Mouse (Mus musculus) liver, postnatal 0 days (tissue): Measurements from ENCODE around the gene Lmo2. TPM values are rescaled to one million over a fixed set of nuclear protein-coding genes. Genes with fewer than 3 reads are reported as not detected.
A peak's percentile ranks its signal among the peaks of the same experiment; 100 is the strongest.

Experiments
- ATAC-seq: fragments of 200-750 bp; cut with Nextera tagmentation; 2 replicates; pipeline ENCODE4 v1.8.0; 2017; ENCODE audit warnings: mild to moderate bottlenecking, moderate library complexity
- DNase-seq: peaks from one replicate; pipeline ENCODE4 v3.0.0-alpha.2; 2016
- H3K27ac ChIP-seq: fragments of 300-500 bp; sonication (generic); 2 replicates; pipeline ENCODE4 v1.5.1; 2014; ENCODE audit warnings: antibody characterized with exemption, moderate library complexity, mild to moderate bottlenecking, low read depth
- H3K27me3 ChIP-seq: fragments of 300-500 bp; sonication (generic); 2 replicates; pipeline ENCODE4 v1.6.1; 2014; ENCODE audit warnings: low read length, control low read depth, mixed read lengths; ENCODE audit not compliant: insufficient read depth
- H3K36me3 ChIP-seq: fragments of 300-500 bp; sonication (generic); replicated peaks from 2 replicates; pipeline ENCODE4 v1.6.1; 2014; ENCODE audit warnings: mild to moderate bottlenecking, control low read depth, low read length, moderate library complexity, mixed read lengths; ENCODE audit not compliant: insufficient read depth
- H3K4me1 ChIP-seq: fragments of 300-500 bp; sonication (generic); 2 replicates; pipeline ENCODE4 v1.6.1; 2014; ENCODE audit warnings: antibody characterized with exemption, mild to moderate bottlenecking, control low read depth; ENCODE audit not compliant: insufficient read depth
- H3K4me2 ChIP-seq: fragments of 300-500 bp; sonication (generic); 2 replicates; pipeline ENCODE4 v1.6.1; 2014; ENCODE audit warnings: low read depth, mild to moderate bottlenecking, low read length, moderate library complexity, mixed read lengths
- H3K4me3 ChIP-seq: fragments of 300-500 bp; sonication (generic); 2 replicates; pipeline ENCODE4 v1.5.1; 2014; ENCODE audit warnings: low read depth, low read length
- H3K9ac ChIP-seq: fragments of 300-500 bp; sonication (generic); replicated peaks from 2 replicates; pipeline ENCODE4 v1.6.1; 2014; ENCODE audit warnings: mild to moderate bottlenecking, moderate library complexity
- H3K9me3 ChIP-seq: fragments of 300-500 bp; sonication (generic); 2 replicates; pipeline ENCODE4 v1.6.1; 2016; ENCODE audit warnings: mild to moderate bottlenecking, control low read depth, low read length, mixed read lengths
- CTCF ChIP-seq: sonication (generic); IDR thresholded peaks from 2 replicates; pipeline ENCODE4 v1.5.1; 2016; ENCODE audit warnings: antibody characterized with exemption, low read depth
- EP300 ChIP-seq: IDR thresholded peaks from 2 replicates; pipeline ENCODE4 v1.6.1; 2016; ENCODE audit warnings: antibody characterized with exemption, low read depth, mild to moderate bottlenecking
- WGBS: fragments of 180-500 bp; shearing (Covaris S2); extraction: QIAGEN DNeasy Blood & Tissue Kit; methylation state at CpG from one replicate; pipeline ENCODE4 v1.1.7; 2014; ENCODE audit not compliant: insufficient replicate concordance; 5-methylcytosine and 5-hydroxymethylcytosine counted together
- polyA plus RNA-seq: library from polyadenylated mRNA; unstranded; fragments of >200 nt; fragmentation: Nextera tagmentation; extraction: Ambion mirVana; gene quantifications from 2 replicates; pipeline ENCODE4 v1.2.1, GENCODE M21; 2015

Gene Lmo2
- 58.8 and 63.7 TPM in 2 replicates for polyA plus RNA-seq

GRCm38 (mm10) chr2:103957649-103958546 lies at the start of gene Lmo2:
Gene Lmo2 (plus strand): TSS chr2:103957986.
- Histone ChIP-seq H3K4me3 (peak within 1 kb of the TSS; percentile 53), H3K9me3 (no peaks in the 10 kb centered on the region), H3K4me1 (peaks cover 25% of the 10 kb centered on the region), H3K27me3 (no peaks in the 10 kb centered on the region), H3K27ac (peak within 1 kb of the TSS; percentile 94), H3K36me3 (peaks cover 4% of the 10 kb centered on the region; the same call in 1 of the 2 replicates), H3K4me2 (peak within 1 kb of the TSS; percentile 67), H3K9ac (peak within 1 kb of the TSS; percentile 75)
- peak; percentile 28 for ATAC-seq
- DNase-seq = peak; percentile 57
- WGBS = 30% methylated on average over 10 of the region's 10 CpGs
- no peak for TF ChIP-seq CTCF
- TF ChIP-seq EP300 = peak; percentile 96

DNA sequence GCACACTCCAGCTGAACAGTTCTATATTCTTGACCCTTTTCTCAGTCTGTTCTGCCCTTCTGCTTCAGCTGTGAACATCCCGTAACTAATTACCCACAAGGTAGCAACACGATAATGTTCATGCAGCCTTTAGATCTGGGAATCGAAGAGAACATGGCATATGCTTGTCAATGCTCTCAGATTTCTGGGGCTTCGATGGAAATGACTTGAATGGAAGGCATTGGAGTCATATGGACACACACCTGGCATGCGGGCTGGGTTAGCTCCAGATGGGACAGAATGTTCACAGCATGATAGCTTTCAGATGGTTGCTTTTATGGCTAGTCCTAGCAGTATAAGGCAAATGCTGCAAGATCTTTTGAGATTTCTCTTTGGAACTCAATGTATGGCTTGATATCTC lies 47.2 kb upstream of the Lmo2 start:
- Histone ChIP-seq H3K9me3 (no peaks in the 10 kb centered on the region), H3K4me2 (no peak overlapping the region), H3K27ac (no peak overlapping the region), H3K36me3 (no peaks in the 10 kb centered on the region), H3K4me1 (peaks cover 8% of the 10 kb centered on the region), H3K4me3 (no peak overlapping the region), H3K9ac (no peak overlapping the region), H3K27me3 (no peaks in the 10 kb centered on the region)
- DNase-seq (no peak), ATAC-seq (no peak)
- no peak for TF ChIP-seq EP300
- TF ChIP-seq CTCF = no peak
- 87% methylated on average over 5 of the region's 5 CpGs for WGBS

DNA sequence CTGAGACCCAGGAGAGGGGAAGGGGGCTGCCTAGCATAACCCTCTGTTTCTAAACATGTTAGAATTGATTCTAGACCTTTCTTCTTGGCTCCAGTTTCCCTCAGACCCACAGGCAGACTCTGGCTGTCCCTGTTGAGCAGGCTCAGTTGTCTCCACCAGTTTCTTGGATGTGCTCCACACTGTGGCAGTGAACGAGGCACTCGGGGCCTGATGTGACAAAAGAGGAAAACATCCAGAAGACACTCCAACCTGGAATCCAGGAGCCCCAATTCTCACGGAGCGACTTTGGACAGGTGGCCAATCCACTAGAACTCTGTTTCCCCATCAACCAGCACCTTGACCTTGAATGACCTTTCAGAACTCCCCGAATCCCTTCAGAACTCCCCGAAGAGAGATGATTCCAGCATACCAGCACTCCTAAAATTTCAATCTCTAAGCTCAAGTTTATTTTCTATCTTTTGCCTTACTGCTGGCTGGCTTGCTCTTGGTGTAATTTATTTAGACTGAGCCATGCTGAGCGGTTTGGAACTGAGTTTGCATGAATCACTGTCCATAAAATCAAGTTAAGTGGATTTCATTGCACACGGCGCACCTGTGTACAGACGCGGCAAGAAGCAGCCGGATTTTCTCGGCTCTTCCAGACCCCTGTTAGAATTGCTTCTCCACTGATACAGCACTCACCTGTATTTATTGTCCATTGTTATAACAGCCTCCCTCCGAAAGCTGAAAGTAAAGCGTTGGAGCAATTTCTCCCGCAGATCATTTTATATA lies 45.1 kb upstream of the Lmo2 start:
- no peaks in the 10 kb centered on the region; the same call in 1 of the 2 replicates for H3K4me1 ChIP-seq
- WGBS = 86% methylated on average over 16 of the region's 16 CpGs
- H3K27me3 ChIP-seq = no peaks in the 10 kb centered on the region
- DNase-seq (no peak), ATAC-seq (no peak)
- no peak for TF ChIP-seq EP300
- no peak for TF ChIP-seq CTCF
- H3K9me3 ChIP-seq = no peaks in the 10 kb centered on the region
- H3K4me2 ChIP-seq = no peak overlapping the region
- no peak overlapping the region for H3K4me3 ChIP-seq
- no peaks in the 10 kb centered on the region for H3K36me3 ChIP-seq
- no peak overlapping the region for H3K9ac ChIP-seq
- no peak overlapping the region for H3K27ac ChIP-seq

DNA sequence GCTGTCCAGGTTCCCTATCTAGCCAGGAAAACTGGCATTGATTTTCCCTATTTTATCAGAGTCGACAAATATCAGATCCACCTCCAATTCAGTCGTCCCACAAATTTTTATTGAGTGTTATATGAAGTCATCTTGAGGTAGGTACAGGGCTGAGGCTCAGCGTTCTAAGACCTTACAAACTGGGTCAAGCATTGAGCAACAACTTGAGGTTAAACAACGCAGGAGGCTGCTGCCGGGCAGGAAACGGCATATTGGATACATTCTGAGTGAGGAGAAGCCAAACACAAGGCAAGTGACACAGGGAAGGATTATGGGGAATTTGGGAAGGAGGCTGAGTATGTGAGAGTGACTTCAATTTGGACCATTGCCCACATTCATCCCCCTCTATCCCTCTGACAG lies 44.5 kb upstream of the Lmo2 start:
- Histone ChIP-seq H3K36me3 (no peaks in the 10 kb centered on the region), H3K4me3 (no peak overlapping the region), H3K27me3 (no peaks in the 10 kb centered on the region), H3K4me2 (no peak overlapping the region), H3K9me3 (no peaks in the 10 kb centered on the region), H3K27ac (no peak overlapping the region), H3K9ac (no peak overlapping the region), H3K4me1 (no peaks in the 10 kb centered on the region; the same call in 1 of the 2 replicates)
- WGBS = 65% methylated on average over 6 of the region's 6 CpGs
- ATAC-seq (no peak), DNase-seq (no peak)
- TF ChIP-seq EP300 (no peak), CTCF (no peak)

DNA sequence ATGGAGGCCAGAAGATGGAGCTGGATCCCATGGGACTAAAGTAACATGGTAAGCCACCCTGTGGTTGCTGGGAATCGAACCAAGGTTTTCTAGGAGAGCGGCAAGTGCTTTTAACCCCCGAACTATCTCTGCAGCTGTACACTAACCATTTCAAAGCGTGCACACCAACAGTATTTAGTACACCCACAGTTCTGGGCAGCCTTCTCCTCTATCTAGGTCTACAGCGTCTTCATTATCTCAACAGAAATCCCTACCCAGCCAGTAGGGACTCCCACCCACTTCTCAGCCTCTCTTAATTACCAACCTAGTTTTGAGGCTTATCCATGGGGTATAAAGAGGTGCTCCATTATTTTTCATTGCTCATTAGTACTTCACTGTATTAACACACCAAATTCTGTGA lies 41.7 kb upstream of the Lmo2 start:
- TF ChIP-seq EP300 = 0 out of 2 replicates have a peak, but pooled peaks have one; percentile 34
- no peak for TF ChIP-seq CTCF
- no peak for DNase-seq
- no peak overlapping the region for H3K27ac ChIP-seq
- H3K9me3 ChIP-seq = no peaks in the 10 kb centered on the region
- no peak for ATAC-seq
- no peak overlapping the region for H3K4me3 ChIP-seq
- 54% methylated on average over 5 of the region's 5 CpGs for WGBS
- no peak overlapping the region for H3K4me2 ChIP-seq
- H3K9ac ChIP-seq = no peak overlapping the region
- no peaks in the 10 kb centered on the region; the same call in 1 of the 2 replicates for H3K4me1 ChIP-seq
- no peaks in the 10 kb centered on the region for H3K36me3 ChIP-seq
- no peaks in the 10 kb centered on the region for H3K27me3 ChIP-seq

DNA sequence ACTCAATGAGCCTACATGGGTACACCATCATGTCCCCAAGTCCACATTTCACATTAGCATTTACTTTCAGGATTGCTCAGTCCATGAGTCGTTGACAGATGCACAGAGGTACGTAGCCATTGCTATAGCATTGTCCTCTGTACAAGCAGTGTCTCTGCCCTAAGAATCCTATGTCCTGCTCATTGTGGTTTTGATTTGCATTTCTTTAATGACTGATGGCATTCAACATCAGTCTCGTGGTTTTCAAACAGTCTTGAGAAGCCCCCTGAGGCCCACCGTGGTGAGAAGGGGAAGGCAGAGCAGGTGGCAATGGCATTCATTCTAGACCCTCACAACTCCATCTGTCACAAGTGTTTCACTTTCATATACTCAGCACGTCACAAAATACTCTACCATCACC lies 40.4 kb upstream of the Lmo2 start:
- Histone ChIP-seq H3K27ac (no peak overlapping the region), H3K9me3 (no peaks in the 10 kb centered on the region), H3K36me3 (no peaks in the 10 kb centered on the region), H3K4me1 (no peaks in the 10 kb centered on the region; the same call in 1 of the 2 replicates), H3K4me2 (no peak overlapping the region), H3K4me3 (no peak overlapping the region), H3K9ac (no peak overlapping the region), H3K27me3 (no peaks in the 10 kb centered on the region)
- peak; percentile 29 for DNase-seq
- peak; percentile 40; the same call in 1 of the 2 replicates for ATAC-seq
- 75% methylated on average over 5 of the region's 5 CpGs for WGBS
- TF ChIP-seq CTCF (no peak), EP300 (no peak)
